Mouse (Mus musculus) adrenal gland, adult 2 months (tissue): ENCODE results near the gene Fblim1. TPM values are rescaled to one million over a fixed set of nuclear protein-coding genes. Genes with fewer than 3 reads are reported as not detected.

Experiments
- DNase-seq: peaks from one replicate; pipeline ENCODE4 v3.0.0; 2021
- polyA plus RNA-seq: library from polyadenylated mRNA; depleted of rRNA; stranded (reverse); fragments of >200 nt; gene quantifications from 2 replicates; pipeline ENCODE4 v1.2.3, GENCODE M21; 2012
- total RNA-seq, 2 experiments: library from RNA; stranded (reverse); gene quantifications; 2 replicates each; pipeline ENCODE4 v1.2.3; 2021

Gene Fblim1
- total and polyA plus RNA-seq, 3 experiments = 9.0 to 23.0 (median 10.4) TPM

GRCm38 (mm10) chr4:141625774-141626550 lies 20.1 kb upstream of the Fblim1 start:
- DNase-seq = no peak

- peak; percentile 68 for DNase-seq
Observed at GRCm38 (mm10) chr4:141624983-141625773, 19.3 kb upstream of the Fblim1 start.

- peak; percentile 25 for DNase-seq
Observed at GRCm38 (mm10) chr4:141624134-141624533, 18.2 kb upstream of the Fblim1 start.

- peak; percentile 92 for DNase-seq
Observed at GRCm38 (mm10) chr4:141623666-141624065, 17.8 kb upstream of the Fblim1 start, which contains the start of gene Slc25a34. Slc25a34 (minus strand) TSS chr4:141623821.

GRCm38 (mm10) chr4:141623037-141623436 lies 17.1 kb upstream of the Fblim1 start:
- DNase-seq = no peak

- DNase-seq = no peak
Observed at GRCm38 (mm10) chr4:141622580-141622979, 16.7 kb upstream of the Fblim1 start.

- DNase-seq = no peak
Observed at GRCm38 (mm10) chr4:141622091-141622490, 16.2 kb upstream of the Fblim1 start.

GRCm38 (mm10) chr4:141621297-141621696 lies 15.4 kb upstream of the Fblim1 start:
- DNase-seq = no peak

GRCm38 (mm10) chr4:141619299-141619883 lies 13.5 kb upstream of the Fblim1 start:
- DNase-seq = no peak

- DNase-seq = peak; percentile 72
Observed at GRCm38 (mm10) chr4:141618565-141619243, 12.8 kb upstream of the Fblim1 start, which contains the start of gene Tmem82. Tmem82 (minus strand) TSS chr4:141618633.

- peak; percentile 56 for DNase-seq
Observed at GRCm38 (mm10) chr4:141617863-141618564, 12.1 kb upstream of the Fblim1 start.

- peak; percentile 81 for DNase-seq
Observed at GRCm38 (mm10) chr4:141617299-141617698, 11.4 kb upstream of the Fblim1 start.

- no peak for DNase-seq
Observed at GRCm38 (mm10) chr4:141616811-141617210, 10.9 kb upstream of the Fblim1 start.

- DNase-seq = no peak
Observed at GRCm38 (mm10) chr4:141614946-141615345, 9.1 kb upstream of the Fblim1 start.

- DNase-seq = no peak
Observed at GRCm38 (mm10) chr4:141609538-141609937, 3.6 kb upstream of the Fblim1 start.

GRCm38 (mm10) chr4:141605421-141605820 lies 475 bp downstream of the Fblim1 start:
- no peak for DNase-seq

- peak; percentile 49 for DNase-seq
Observed at GRCm38 (mm10) chr4:141604493-141604892, 1.4 kb downstream of the Fblim1 start.

- DNase-seq = no peak
Observed at GRCm38 (mm10) chr4:141603921-141604320, 2.0 kb downstream of the Fblim1 start.

- no peak for DNase-seq
Observed at GRCm38 (mm10) chr4:141602523-141603223, 3.2 kb downstream of the Fblim1 start.

- peak; percentile 40 for DNase-seq
Observed at GRCm38 (mm10) chr4:141601148-141601862, 4.6 kb downstream of the Fblim1 start.
